Mouse (Mus musculus): Measurements from ENCODE around the gene Gadl1.

DNA sequence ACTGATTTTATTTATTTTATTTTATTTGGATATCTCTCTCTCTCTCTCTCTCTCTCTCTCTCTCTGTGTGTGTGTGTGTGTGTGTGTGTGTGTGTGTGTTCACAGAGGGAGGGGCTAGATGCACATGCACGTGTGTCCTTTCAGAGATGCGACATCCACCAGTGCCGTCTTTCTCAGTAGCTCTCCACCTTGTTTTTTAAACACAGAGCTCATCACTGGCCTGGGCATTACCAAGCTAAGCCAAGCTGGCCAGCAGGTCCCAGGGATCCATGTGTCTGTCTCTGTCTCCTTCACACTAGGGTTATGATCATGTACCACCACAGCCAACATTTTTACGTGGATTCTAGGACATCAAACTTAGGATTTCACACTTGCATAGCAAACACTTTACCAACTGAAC is 130.7 kb downstream of the Gadl1 start:
- TF ChIP-seq MAX (IDR thresholded peaks at IDR 0.05; ENCODE audit: low read depth) (no peak), POLR2A (IDR thresholded peaks at IDR 0.05; ENCODE audit: insufficient read length, low read depth) (no peak), POLR2AphosphoS2 (IDR thresholded peaks at IDR 0.05; ENCODE audit: insufficient read length, low read depth) (no peak), MYOG (IDR thresholded peaks at IDR 0.05; ENCODE audit: control insufficient read depth in 1 of 3, insufficient read depth in 1 of 3, insufficient read length in 2 of 3, low read depth in 2 of 3) (no peak), TCF12 (IDR thresholded peaks at IDR 0.05; ENCODE audit: insufficient read depth, poor library complexity, severe bottlenecking) (no peak), E2F4 (IDR thresholded peaks at IDR 0.05; ENCODE audit: insufficient read depth) (no peak), USF1 (IDR thresholded peaks at IDR 0.05; ENCODE audit: low read depth) (no peak), TCF3 (IDR thresholded peaks at IDR 0.05; ENCODE audit: insufficient read length, low read depth) (no peak), REST (IDR thresholded peaks at IDR 0.05; ENCODE audit: insufficient read depth, insufficient read length) (no peak), MYOD1 (IDR thresholded peaks at IDR 0.05; ENCODE audit: control insufficient read depth in 1 of 3, insufficient read length in 2 of 3, low read depth in 2 of 3) (no peak)
